Mouse (Mus musculus) right cerebral cortex, adult 18-20 months (tissue): ENCODE results near the gene Ints6.
A peak's percentile ranks its signal among the peaks of the same experiment; 100 is the strongest.
"Not testable (repeated sequence)": the region's sequence is repeated elsewhere in the genome, so short reads cannot be mapped to it uniquely, and the experiment has no call there.

ENCODE experiments used
- DNase-seq: peaks from one replicate; pipeline ENCODE4 v3.0.0; 2022; ENCODE audit warnings: mixed read lengths

Gene Ints6

DNA sequence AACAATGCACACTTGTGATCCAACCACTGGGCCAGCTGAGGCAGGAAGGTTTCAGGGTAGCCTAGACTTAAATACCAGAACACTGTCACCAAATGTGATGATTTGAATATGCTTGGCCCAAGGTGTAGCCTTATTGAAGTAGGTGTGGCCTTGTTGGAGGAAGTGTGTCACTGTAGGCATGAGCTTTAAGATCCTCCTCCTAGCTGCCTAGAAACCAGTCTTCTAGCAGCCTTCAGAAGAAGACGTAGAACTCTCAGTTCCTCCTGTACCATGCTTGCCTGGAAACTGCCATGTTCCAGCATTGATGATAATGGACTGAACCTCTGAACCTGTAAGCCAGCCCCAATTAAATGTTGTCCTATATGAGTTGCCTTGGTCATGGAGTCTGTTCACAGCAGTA, 25.3 kb downstream of the Ints6 start:
- DNase-seq, result no peak

DNA sequence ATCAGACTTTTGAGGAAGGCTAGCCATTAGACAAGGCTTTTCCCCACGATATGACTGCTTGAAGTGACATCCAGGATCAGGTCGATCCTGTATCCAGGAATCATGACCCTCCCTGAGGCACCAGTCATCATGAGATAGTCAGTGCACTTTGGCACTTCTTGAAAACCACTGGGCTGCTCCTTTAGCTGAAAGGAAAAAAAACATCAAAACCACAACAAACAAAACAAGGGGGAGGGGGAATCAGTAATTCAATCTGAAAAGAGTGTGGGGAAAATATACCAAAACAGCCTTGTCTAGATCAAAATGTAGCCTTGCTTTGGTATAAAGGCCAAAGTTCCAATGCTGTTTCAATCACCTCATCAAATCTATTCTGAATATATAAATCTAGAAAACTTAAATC, 27.3 kb downstream of the Ints6 start:
- no peak for DNase-seq

DNA sequence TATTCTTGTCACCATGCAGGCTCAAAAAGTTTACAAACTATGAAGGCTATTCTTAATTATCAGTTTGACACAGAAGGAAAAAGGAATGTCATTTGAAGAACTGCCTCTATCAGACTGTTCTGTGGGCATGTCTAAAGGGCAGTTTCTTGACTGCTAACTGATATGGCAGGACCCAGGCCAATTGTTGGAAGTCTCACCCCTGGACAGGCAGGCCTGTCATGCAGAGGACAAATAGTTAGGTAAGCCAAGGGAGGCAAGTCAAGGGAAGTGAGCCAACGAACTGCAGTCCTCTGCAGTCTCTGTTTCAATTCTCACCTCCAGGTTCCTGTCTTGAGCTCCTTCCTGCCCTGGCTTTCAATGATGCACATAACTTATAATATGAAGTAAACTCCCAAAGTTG, 29.1 kb downstream of the Ints6 start:
- DNase-seq, result no peak

GRCm38 (mm10) chr14:62724560-62724959, 36.4 kb downstream of the Ints6 start:
- no peak for DNase-seq

DNA sequence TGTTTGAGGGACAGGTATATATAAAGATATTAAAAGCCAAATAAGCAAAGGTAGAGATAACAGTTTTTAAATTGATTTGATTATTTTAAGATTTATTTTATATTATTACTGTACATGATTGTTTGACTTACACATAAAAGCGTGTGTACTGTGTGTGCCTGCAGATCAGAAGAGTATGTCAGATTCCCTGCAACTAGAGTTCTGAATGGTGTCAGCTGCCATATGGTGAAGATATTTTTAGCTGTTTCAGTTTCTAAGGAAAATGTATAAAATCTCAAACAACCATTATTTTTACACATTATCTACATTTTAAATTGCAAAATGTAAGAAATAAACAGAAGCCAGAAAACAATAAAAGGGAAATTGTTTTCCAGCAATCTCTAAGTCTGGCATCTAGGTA, 39.3 kb downstream of the Ints6 start:
- DNase-seq, result no peak

DNA sequence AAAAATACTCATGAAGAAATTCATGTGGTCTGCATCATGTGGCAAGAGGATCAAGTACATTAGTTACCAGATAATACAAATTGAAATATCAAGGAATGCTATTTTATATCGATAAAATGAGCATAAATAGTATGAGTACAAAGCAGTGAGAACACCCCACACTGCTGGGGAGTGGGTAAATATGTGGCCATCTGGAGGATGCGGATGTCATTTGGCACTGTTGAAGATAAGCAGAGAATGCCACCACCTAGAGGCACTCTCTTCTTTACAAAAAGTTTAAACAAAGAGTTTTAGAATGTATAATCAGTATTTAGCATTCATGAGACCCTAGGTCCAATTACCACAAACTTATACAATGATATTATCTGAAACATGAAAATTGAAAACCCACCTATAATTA, 42.8 kb downstream of the Ints6 start:
- no peak for DNase-seq

- DNase-seq, result no peak
These were observed 87.3 kb downstream of the Ints6 start for GRCm38 (mm10) chr14:62673646-62674045.

DNA sequence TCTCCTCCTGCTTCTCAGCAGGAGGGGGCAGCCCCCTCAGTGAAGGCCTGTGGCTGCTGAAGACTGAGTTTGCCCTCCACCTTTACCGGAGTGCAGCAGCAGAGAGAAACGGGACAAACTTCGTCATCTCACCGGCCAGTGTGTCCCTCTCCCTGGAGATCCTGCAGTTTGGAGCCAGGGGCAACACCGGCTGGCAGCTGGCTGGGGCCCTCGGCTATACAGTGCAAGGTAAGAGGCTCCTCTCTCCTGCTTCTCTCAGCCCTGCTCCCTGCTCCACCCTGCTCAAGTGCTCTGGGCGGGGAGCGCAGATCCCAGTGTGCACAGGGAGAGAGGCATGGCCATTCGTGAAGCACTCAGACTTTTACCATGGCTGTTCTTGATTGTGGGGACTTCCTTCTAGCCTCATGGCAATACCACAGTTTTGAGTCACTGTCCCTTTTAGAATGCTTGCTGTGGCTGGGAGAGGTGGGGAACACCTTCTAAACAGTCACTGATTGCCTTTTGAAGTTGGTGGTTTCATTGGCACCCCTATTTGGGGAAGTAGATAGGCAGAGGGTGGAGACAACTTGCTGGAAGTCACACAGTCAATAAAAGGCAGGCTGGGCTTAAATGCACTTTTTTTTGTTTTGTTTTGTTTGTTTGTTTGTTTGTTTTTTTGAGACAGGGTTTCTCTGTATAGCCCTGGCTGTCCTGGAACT, 95.8 kb downstream of the Ints6 start:
- DNase-seq, result no peak

DNA sequence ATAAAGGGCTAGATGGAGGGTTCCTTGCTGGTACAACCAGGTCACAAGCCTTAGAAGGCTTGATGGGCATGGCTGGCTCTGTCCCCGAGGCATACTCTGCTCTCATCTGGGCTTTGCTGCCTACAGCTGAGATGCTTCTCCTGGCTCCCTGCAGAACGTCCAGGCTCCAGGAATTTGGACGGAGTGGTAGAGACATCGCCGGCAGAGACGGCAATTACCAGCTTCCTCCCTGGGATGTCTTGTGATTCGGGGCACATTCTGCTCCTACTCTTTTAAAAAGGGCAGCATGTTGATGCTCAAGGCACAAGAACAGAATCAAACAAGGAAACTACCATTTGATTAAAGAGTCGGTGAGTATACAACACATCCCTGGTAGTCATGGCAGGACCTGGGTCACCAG, 97.6 kb downstream of the Ints6 start, which contains the start of gene Serpine3:
Serpine3 (plus strand) TSS at position 301 of the 400 bp plus-strand sequence.
- no peak for DNase-seq

DNA sequence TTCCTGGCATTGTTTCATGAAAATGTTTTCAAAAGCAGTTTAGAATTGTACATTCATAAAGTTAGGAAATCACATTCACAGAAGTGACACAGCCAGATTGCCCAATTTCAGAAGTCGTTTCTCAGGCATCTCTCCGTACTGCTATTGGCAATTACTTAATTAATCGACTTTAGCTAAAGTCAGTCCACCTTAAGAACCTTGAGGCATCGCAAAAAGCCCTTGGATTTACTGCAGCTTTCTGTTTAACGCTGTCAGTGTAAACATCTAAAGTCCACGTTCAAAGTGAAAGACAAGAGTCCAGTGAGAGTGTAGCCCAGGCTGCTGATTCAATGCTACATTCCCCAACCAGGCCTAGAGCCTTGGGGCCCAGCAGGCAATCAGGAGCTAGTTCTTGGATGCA, 98.6 kb downstream of the Ints6 start:
- no peak for DNase-seq

DNA sequence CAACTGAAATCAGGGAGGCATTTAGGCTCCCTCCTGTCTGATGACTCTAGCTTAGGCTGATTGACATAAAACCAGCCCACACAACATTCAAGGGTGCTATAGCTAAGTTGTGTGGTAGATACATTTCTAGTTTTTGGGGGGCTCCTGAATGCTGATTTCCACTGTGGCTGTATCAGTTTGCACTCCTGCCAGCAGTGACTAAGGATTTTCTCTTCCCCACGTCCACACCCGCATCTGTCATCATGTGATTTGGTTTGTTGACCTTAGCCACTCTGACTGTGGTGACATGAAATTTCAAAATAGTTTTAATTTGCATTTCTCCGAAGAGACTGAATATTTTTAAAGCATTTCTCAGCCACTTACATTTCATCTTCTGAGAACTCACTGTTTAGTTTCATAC, 103.5 kb downstream of the Ints6 start:
- DNase-seq, result no peak

DNA sequence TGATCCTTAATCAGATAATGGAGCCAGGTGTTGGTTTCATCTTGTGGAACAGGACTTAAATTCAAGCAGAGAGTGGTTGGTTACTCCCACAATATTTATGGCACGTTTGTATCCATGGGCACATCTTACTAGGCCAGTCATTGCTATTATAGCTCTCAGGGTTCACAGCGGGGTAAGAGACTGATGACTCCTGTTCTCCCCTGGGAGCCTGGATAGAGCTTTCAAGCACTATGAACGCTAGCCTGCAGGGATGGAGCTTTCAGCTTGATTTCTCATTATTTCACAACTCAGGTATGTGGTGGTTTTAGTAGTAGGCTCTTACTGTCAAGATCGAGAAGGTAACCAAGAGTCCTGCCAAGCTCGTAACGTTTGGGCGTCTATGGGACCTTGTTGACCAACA, 105.0 kb downstream of the Ints6 start:
- DNase-seq, result no peak

- DNase-seq, result no peak
These were observed 109.2 kb downstream of the Ints6 start for GRCm38 (mm10) chr14:62651771-62652170.

DNA sequence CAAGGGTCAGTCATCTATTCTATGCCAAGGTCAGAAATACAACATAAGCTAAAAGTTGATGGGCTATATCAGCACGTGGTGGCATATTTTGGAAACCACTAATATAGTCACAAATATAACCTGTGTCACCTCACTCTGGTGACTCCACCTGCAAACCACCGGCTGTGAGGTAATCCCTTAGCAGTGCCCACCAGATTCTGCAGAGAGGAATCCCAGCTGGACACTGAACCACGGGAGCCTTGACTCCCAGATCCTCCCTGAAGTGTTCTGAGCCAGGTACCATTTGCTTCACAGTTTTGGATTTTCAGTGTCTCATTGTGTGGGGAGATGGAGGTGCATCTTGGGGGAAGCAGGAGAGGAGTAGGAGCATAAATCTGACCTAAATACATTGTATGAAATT, 110.6 kb downstream of the Ints6 start:
- no peak for DNase-seq

- DNase-seq, result no peak
These were observed 112.6 kb downstream of the Ints6 start for GRCm38 (mm10) chr14:62648405-62648804.

- DNase-seq, result not testable (repeated sequence)
These were observed 118.6 kb downstream of the Ints6 start for GRCm38 (mm10) chr14:62642368-62642767.

GRCm38 (mm10) chr14:62640396-62640795, 120.6 kb downstream of the Ints6 start:
- DNase-seq, result no peak

DNA sequence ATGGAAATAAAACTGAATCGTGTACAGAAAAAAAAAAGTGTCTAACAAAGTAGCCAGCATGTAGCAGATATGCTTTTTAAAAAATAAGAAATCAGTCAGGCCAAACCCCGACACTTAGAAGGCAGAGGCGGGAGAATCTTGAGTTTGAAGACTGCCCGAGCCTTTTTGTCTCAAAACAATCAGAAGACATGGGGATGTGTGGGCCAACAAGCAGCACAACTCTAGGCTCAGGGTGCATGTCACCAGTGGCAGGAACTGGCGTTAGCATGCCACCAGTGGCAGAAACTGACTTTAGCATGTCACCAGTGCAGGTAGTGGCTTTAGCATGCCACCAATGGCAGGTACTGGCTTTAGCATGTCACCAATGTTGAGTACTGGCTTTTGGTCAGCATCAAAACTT, 121.4 kb downstream of the Ints6 start:
- DNase-seq, result no peak

- no peak for DNase-seq
These were observed 121.9 kb downstream of the Ints6 start for GRCm38 (mm10) chr14:62639111-62639510.

GRCm38 (mm10) chr14:62638345-62638702, 122.6 kb downstream of the Ints6 start:
- no peak for DNase-seq

GRCm38 (mm10) chr14:62637436-62638344, 123.3 kb downstream of the Ints6 start:
- peak; percentile 71 for DNase-seq

GRCm38 (mm10) chr14:62627951-62628350, 133.0 kb downstream of the Ints6 start:
- no peak for DNase-seq
